Mouse (Mus musculus) MEL (cell line): Measurements from ENCODE around the gene Tnik. TPM values are rescaled to one million over a fixed set of nuclear protein-coding genes. Genes with fewer than 3 reads are reported as not detected.

Experiments used
- ETS1 ChIP-seq: IDR thresholded peaks from 2 replicates; pipeline ENCODE4 v1.6.1; 2012; ENCODE audit warnings: low read depth, mild to moderate bottlenecking, inconsistent platforms, low read length, improper control_type of control experiment, moderate library complexity
- SMC3 ChIP-seq: IDR thresholded peaks from 2 replicates; pipeline ENCODE4 v1.6.1; 2011; ENCODE audit warnings: low read depth, low read length, improper control_type of control experiment
- polyA plus RNA-seq, 2 experiments: library from polyadenylated mRNA; stranded (reverse) in 1 of 2; unstranded in 1 of 2; fragments of >175 nt in 1 of 2; fragments of >200 nt in 1 of 2; gene quantifications; 2 replicates each; pipeline versions ENCODE4 v1.2.1 to v1.2.4; 2012; ENCODE audit warnings: low replicate concordance in 2 of 2, low read depth in 1 of 2; ENCODE audit not compliant: insufficient read length in 2 of 2, insufficient read depth in 1 of 2, missing spikeins in 1 of 2
- total RNA-seq: library from RNA; depleted of rRNA; stranded (reverse); fragments of 300-350 nt; gene quantifications from 2 replicates; pipeline ENCODE4 v1.2.3, GENCODE M21; 2012

Tnik gene
- total and polyA plus RNA-seq, 3 experiments: 9.9 to 78.4 (median 13.6) TPM

- TF ChIP-seq ETS1 (no peak), SMC3 (no peak)
- TF ChIP-seq, all 39 proteins: peak for 0
Observed at GRCm38 (mm10) chr3:28725203-28725602, 462.2 kb downstream of the Tnik start (continued).
